ENCODE assay signal across 21 mouse cellular contexts in the genomic region with DNA sequence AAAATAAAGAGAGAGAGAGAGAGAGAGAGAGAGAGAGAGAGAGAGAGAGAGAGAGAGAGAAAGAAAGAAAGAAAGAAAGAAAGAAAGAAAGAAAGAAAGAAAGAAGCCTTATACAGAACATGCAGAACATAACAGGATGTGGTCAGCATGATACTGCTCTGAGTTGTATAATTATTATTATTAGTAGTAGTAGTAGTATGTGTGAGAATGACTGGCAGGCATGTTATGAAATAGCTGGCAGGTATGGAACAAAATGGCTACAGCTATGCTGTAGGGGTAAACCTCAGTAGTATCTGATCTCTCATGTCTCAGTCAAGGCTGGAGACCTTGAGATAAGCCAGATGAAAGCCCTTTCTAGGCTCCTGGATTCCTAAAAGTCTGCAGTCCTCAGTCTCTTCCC. TPM values are rescaled to one million over a fixed set of nuclear protein-coding genes. Genes with fewer than 3 reads are reported as not detected.
DNase-seq lines count a peak whose midpoint lies in the region; ATAC-seq and TF ChIP-seq lines count a peak whose summit lies in the region.
"Had no signal": no experiment of that assay in that cellular context is flagged by ENCODE, and none has a peak within 500 bp of the region (broad histone marks: within the 10 kb centered on the region; RNA-seq: fewer than 3 reads in every experiment).

No protein-coding gene starts in this region.

- no peak for ATAC-seq in liver, postnatal 0 days
- ATAC-seq in hindbrain, embryonic 11.5 days (ENCODE audit: low FRiP score), result no peak
- ATAC-seq: forebrain, embryonic 13.5 days; forebrain, embryonic 15.5 days; forebrain, postnatal 0 days had no signal

- peaks cover 3% of the 10 kb centered on the region; the same call in 1 of the 2 replicates for H3K9me3 ChIP-seq in liver, postnatal 0 days (ENCODE audit: low read length)
- H3K9me3 ChIP-seq in hindbrain, embryonic 11.5 days (ENCODE audit: control insufficient read depth, low read length), result no peaks in the 10 kb centered on the region; the same call in 1 of the 2 replicates
- H3K9me3 ChIP-seq: embryonic facial prominence, embryonic 13.5 days; embryonic facial prominence, embryonic 15.5 days; forebrain, embryonic 13.5 days; forebrain, embryonic 15.5 days had no signal

- H3K4me3 ChIP-seq in liver, adult 2 months (ENCODE audit: insufficient read depth, low read depth, low read length), result no peak overlapping the region
- no peak overlapping the region for H3K4me3 ChIP-seq in liver, postnatal 0 days (ENCODE audit: low read depth, low read length)
- H3K4me3 ChIP-seq in hindbrain, embryonic 11.5 days (ENCODE audit: low read depth, low read length), result no peak overlapping the region
- H3K4me3 ChIP-seq: embryonic facial prominence, embryonic 13.5 days; embryonic facial prominence, embryonic 15.5 days; erythroblast, embryonic 14.5 days; forebrain, embryonic 13.5 days; forebrain, embryonic 15.5 days had no signal

- peak overlapping the region; percentile 73 for H3K27ac ChIP-seq in liver, adult 2 months (replicated peaks; ENCODE audit: insufficient read depth, low read depth, low read length)
- no peak overlapping the region for H3K27ac ChIP-seq in liver, postnatal 0 days (ENCODE audit: low read depth)
- H3K27ac ChIP-seq in hindbrain, embryonic 11.5 days (ENCODE audit: low read depth, low read length), result no peak overlapping the region
- H3K27ac ChIP-seq: embryonic facial prominence, embryonic 13.5 days; embryonic facial prominence, embryonic 15.5 days; forebrain, embryonic 13.5 days; forebrain, embryonic 15.5 days had no signal

- no peaks in the 10 kb centered on the region for H3K79me2 ChIP-seq in liver, adult 2 months (ENCODE audit: control insufficient read depth, insufficient read depth, low read length)

- H3K9ac ChIP-seq in liver, adult 2 months (ENCODE audit: low read depth, low read length), result no peak overlapping the region
- H3K9ac ChIP-seq in liver, postnatal 0 days (replicated peaks), result no peak overlapping the region
- no peak overlapping the region for H3K9ac ChIP-seq in hindbrain, embryonic 11.5 days (ENCODE audit: low read depth, low read length)
- H3K9ac ChIP-seq: embryonic facial prominence, embryonic 13.5 days; embryonic facial prominence, embryonic 15.5 days; forebrain, embryonic 13.5 days; forebrain, embryonic 15.5 days; forebrain, postnatal 0 days had no signal

- TF ChIP-seq CTCF in liver, adult 2 months (IDR thresholded peaks at IDR 0.05; ENCODE audit: low read depth, low read length), result no peak
- TF ChIP-seq CTCF in liver, postnatal 0 days (IDR thresholded peaks at IDR 0.05; ENCODE audit: low read depth), result no peak

- no peak overlapping the region for H3K4me2 ChIP-seq in liver, postnatal 0 days (ENCODE audit: low read depth, low read length)
- no peak overlapping the region for H3K4me2 ChIP-seq in hindbrain, embryonic 11.5 days (replicated peaks; ENCODE audit: low read depth, low read length)
- H3K4me2 ChIP-seq: embryonic facial prominence, embryonic 13.5 days; embryonic facial prominence, embryonic 15.5 days; forebrain, embryonic 13.5 days; forebrain, embryonic 15.5 days had no signal

- H3K36me3 ChIP-seq in liver, adult 2 months (ENCODE audit: control insufficient read depth, insufficient read depth, low read length), result no peaks in the 10 kb centered on the region
- H3K36me3 ChIP-seq in liver, postnatal 0 days (replicated peaks; ENCODE audit: insufficient read depth, low read length), result no peaks in the 10 kb centered on the region
- no peaks in the 10 kb centered on the region for H3K36me3 ChIP-seq in hindbrain, embryonic 11.5 days (ENCODE audit: control insufficient read depth, insufficient read depth, low read length)
- H3K36me3 ChIP-seq: embryonic facial prominence, embryonic 13.5 days; embryonic facial prominence, embryonic 15.5 days; forebrain, embryonic 15.5 days had no signal

- H3K27me3 ChIP-seq in liver, adult 2 months (ENCODE audit: control insufficient read depth, insufficient read depth, low read length), result no peaks in the 10 kb centered on the region
- no peaks in the 10 kb centered on the region for H3K27me3 ChIP-seq in liver, postnatal 0 days (ENCODE audit: insufficient read depth, low read length)
- H3K27me3 ChIP-seq in hindbrain, embryonic 11.5 days (ENCODE audit: control insufficient read depth, insufficient read depth, low read length), result no peaks in the 10 kb centered on the region
- H3K27me3 ChIP-seq: embryonic facial prominence, embryonic 13.5 days; embryonic facial prominence, embryonic 15.5 days; forebrain, embryonic 13.5 days; forebrain, embryonic 15.5 days had no signal

- no peak for TF ChIP-seq EP300 in liver, postnatal 0 days (IDR thresholded peaks at IDR 0.05; ENCODE audit: low read depth)

- no peak for DNase-seq in liver, adult 2 months (ENCODE audit: extremely low read depth, low read depth, low spot score)
- DNase-seq in liver, postnatal 0 days, result no peak
- peak; percentile 24 for DNase-seq in induced T-regulatory cell, adult 2 months (ENCODE audit: low read depth)
- DNase-seq in cerebellum, postnatal 10 days, result no peak
- DNase-seq in hindbrain, embryonic 11.5 days (ENCODE audit: low spot score), result no peak
- DNase-seq: adrenal gland, adult 8-10 months; adrenal gland, postnatal 14 days; adrenal gland, postnatal 36 days; B cell, adult 2 months; cerebellum, adult 11-12 months; cerebellum, adult 2 months; cerebellum, adult 9-10 months; cerebellum, postnatal 14 days; cerebellum, postnatal 36 days; embryo, embryonic 11 days; forebrain, postnatal 0 days had no signal

- TF ChIP-seq POLR2A in liver, adult 2 months (IDR thresholded peaks at IDR 0.05; ENCODE audit: extremely low read depth, insufficient read depth, low read length), result no peak

- peaks cover 13% of the 10 kb centered on the region for H3K4me1 ChIP-seq in liver, adult 2 months (ENCODE audit: control insufficient read depth, insufficient read depth, low read length)
- H3K4me1 ChIP-seq in liver, postnatal 0 days (ENCODE audit: insufficient read depth), result no peaks in the 10 kb centered on the region
- no peaks in the 10 kb centered on the region for H3K4me1 ChIP-seq in hindbrain, embryonic 11.5 days (replicated peaks; ENCODE audit: control insufficient read depth, insufficient read depth, low read length)
- H3K4me1 ChIP-seq: embryonic facial prominence, embryonic 13.5 days; embryonic facial prominence, embryonic 15.5 days; forebrain, embryonic 13.5 days; forebrain, embryonic 15.5 days had no signal

RNA-seq across cellular contexts. Expression of a gene that starts 25.2 kb away (rescaled TPM):
- 30.8 and 34.8 TPM in 2 replicates for total RNA-seq in liver, adult 2 months (2014; rRNA removed)
- 29.0 and 30.2 TPM in 2 replicates for polyA plus RNA-seq in liver, adult 2 months (2012; rRNA removed)
- polyA plus RNA-seq in liver, postnatal 0 days (2015; fragmentation: Nextera tagmentation; extraction: Ambion mirVana), result 26.6 and 30.1 TPM in 2 replicates
- polyA plus RNA-seq in hindbrain, embryonic 11.5 days (2014; fragmentation: Nextera tagmentation; extraction: Ambion mirVana), result 60.7 and 68.2 TPM in 2 replicates

RNA-seq across cellular contexts. Expression of a gene that starts 44.6 kb away (rescaled TPM):
- 71.2 and 83.2 TPM in 2 replicates for total RNA-seq in liver, adult 2 months (2014; rRNA removed)
- 50.4 and 51.9 TPM in 2 replicates for polyA plus RNA-seq in liver, adult 2 months (2012; rRNA removed)
- 26.7 and 28.1 TPM in 2 replicates for polyA plus RNA-seq in liver, postnatal 0 days (2015; fragmentation: Nextera tagmentation; extraction: Ambion mirVana)
- polyA plus RNA-seq in hindbrain, embryonic 11.5 days (2014; fragmentation: Nextera tagmentation; extraction: Ambion mirVana), result 170 and 196 TPM in 2 replicates
